Mouse (Mus musculus): ENCODE measurements around the gene Trabd2b. TPM values are rescaled to one million over a fixed set of nuclear protein-coding genes. Genes with fewer than 3 reads are reported as not detected.

Trabd2b gene
- polyA plus RNA-seq, 1 experiment = 4.8 TPM

- Histone ChIP-seq H3K27ac (ENCODE audit: insufficient read depth, low read length) (no peak overlapping the region), H3K27me3 (ENCODE audit: control insufficient read depth, insufficient read depth, low read length) (no peaks in the 10 kb centered on the region; the same call in 1 of the 2 replicates), H3K4me3 (replicated peaks; ENCODE audit: insufficient read depth, low read depth, low read length) (no peak overlapping the region), H3K4me1 (ENCODE audit: control insufficient read depth, insufficient read depth, low read length) (peaks cover 6% of the 10 kb centered on the region; the same call in 1 of the 2 replicates)
- no peak for DNase-seq
- WGBS = 6% methylated on average over 1 of the region's 1 CpGs
- no peak for TF ChIP-seq POLR2A (IDR thresholded peaks at IDR 0.05; ENCODE audit: borderline replicate concordance, insufficient read depth, low read length)
- TF ChIP-seq CTCF (IDR thresholded peaks at IDR 0.05; ENCODE audit: borderline replicate concordance, insufficient read depth, low read depth, low read length) = no peak
Observed at GRCm38 (mm10) chr4:114614086-114614485, 207.6 kb downstream of the Trabd2b start.

GRCm38 (mm10) chr4:114615765-114616164 is 209.2 kb downstream of the Trabd2b start:
- Histone ChIP-seq H3K4me1 (ENCODE audit: control insufficient read depth, insufficient read depth, low read length) (peaks cover 5% of the 10 kb centered on the region; the same call in 1 of the 2 replicates), H3K27me3 (ENCODE audit: control insufficient read depth, insufficient read depth, low read length) (no peaks in the 10 kb centered on the region; the same call in 1 of the 2 replicates), H3K4me3 (replicated peaks; ENCODE audit: insufficient read depth, low read depth, low read length) (no peak overlapping the region), H3K27ac (ENCODE audit: insufficient read depth, low read length) (no peak overlapping the region)
- no peak for DNase-seq
- TF ChIP-seq CTCF (IDR thresholded peaks at IDR 0.05; ENCODE audit: borderline replicate concordance, insufficient read depth, low read depth, low read length) = no peak
- no peak for TF ChIP-seq POLR2A (IDR thresholded peaks at IDR 0.05; ENCODE audit: borderline replicate concordance, insufficient read depth, low read length)
- WGBS = 47% methylated on average over 4 of the region's 4 CpGs

- H3K27ac ChIP-seq (ENCODE audit: insufficient read depth, low read length) = no peak overlapping the region
- no peak for DNase-seq
- WGBS = 36% methylated on average over 5 of the region's 5 CpGs
- TF ChIP-seq CTCF (IDR thresholded peaks at IDR 0.05; ENCODE audit: borderline replicate concordance, insufficient read depth, low read depth, low read length) (no peak), POLR2A (IDR thresholded peaks at IDR 0.05; ENCODE audit: borderline replicate concordance, insufficient read depth, low read length) (no peak)
- H3K4me1 ChIP-seq (ENCODE audit: control insufficient read depth, insufficient read depth, low read length) = no peaks in the 10 kb centered on the region
- no peak overlapping the region for H3K4me3 ChIP-seq (replicated peaks; ENCODE audit: insufficient read depth, low read depth, low read length)
- H3K27me3 ChIP-seq (ENCODE audit: control insufficient read depth, insufficient read depth, low read length) = no peaks in the 10 kb centered on the region; the same call in 1 of the 2 replicates
Observed at GRCm38 (mm10) chr4:114622929-114623328, 216.4 kb downstream of the Trabd2b start.

DNA sequence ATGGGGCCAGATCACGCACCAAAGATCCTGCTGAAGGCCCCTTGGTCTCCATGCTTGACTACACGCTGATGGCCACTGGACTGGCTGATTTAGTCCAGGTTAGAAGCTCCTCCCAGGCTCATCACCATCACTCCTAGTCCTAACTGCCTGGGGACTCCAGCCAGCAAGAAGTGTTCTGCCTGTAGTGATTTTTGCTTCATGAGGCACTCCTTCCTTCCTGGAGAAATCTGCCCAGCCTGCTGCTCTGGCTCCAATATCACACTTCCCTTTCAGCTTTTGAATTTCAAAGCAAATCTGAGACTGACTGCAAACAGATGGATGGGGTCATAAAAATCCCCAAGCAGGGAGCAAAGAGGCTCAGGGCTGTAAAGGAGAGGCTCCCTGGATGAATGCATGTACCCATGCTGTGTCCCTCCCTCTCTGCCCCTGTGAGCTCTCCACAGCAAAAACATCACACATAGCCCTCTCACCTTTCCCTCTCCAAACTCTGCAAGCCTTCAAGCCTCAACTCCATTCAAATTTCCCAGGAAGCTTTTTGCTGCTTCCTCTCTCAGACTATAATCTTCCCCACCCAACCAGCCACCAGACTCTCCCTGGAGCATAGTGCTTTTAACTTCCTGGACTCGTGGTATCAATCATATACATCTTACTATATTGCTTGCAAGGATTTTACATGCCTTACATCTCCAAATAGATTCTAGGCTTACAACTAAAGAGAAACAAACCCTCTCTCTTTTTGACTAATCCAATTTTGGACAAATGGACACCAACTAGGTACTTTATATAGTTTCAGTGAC is 217.8 kb downstream of the Trabd2b start:
- DNase-seq = no peak
- 49% methylated on average over 3 of the region's 3 CpGs for WGBS
- Histone ChIP-seq H3K27ac (ENCODE audit: insufficient read depth, low read length) (no peak overlapping the region), H3K4me1 (ENCODE audit: control insufficient read depth, insufficient read depth, low read length) (no peaks in the 10 kb centered on the region), H3K4me3 (replicated peaks; ENCODE audit: insufficient read depth, low read depth, low read length) (no peak overlapping the region), H3K27me3 (ENCODE audit: control insufficient read depth, insufficient read depth, low read length) (no peaks in the 10 kb centered on the region; the same call in 1 of the 2 replicates)
- no peak for TF ChIP-seq POLR2A (IDR thresholded peaks at IDR 0.05; ENCODE audit: borderline replicate concordance, insufficient read depth, low read length)
- TF ChIP-seq CTCF (IDR thresholded peaks at IDR 0.05; ENCODE audit: borderline replicate concordance, insufficient read depth, low read depth, low read length) = no peak

GRCm38 (mm10) chr4:114625357-114625756 is 218.8 kb downstream of the Trabd2b start:
- no peak for DNase-seq
- no peak overlapping the region for H3K27ac ChIP-seq (ENCODE audit: insufficient read depth, low read length)
- no peak overlapping the region for H3K4me3 ChIP-seq (replicated peaks; ENCODE audit: insufficient read depth, low read depth, low read length)
- TF ChIP-seq CTCF (IDR thresholded peaks at IDR 0.05; ENCODE audit: borderline replicate concordance, insufficient read depth, low read depth, low read length) (no peak), POLR2A (IDR thresholded peaks at IDR 0.05; ENCODE audit: borderline replicate concordance, insufficient read depth, low read length) (no peak)
- H3K27me3 ChIP-seq (ENCODE audit: control insufficient read depth, insufficient read depth, low read length) = no peaks in the 10 kb centered on the region; the same call in 1 of the 2 replicates
- H3K4me1 ChIP-seq (ENCODE audit: control insufficient read depth, insufficient read depth, low read length) = no peaks in the 10 kb centered on the region
- WGBS = 30% methylated on average over 4 of the region's 4 CpGs

GRCm38 (mm10) chr4:114625920-114626319 is 219.4 kb downstream of the Trabd2b start:
- H3K27ac ChIP-seq (ENCODE audit: insufficient read depth, low read length) = no peak overlapping the region
- WGBS = 76% methylated on average over 3 of the region's 3 CpGs
- no peaks in the 10 kb centered on the region; the same call in 1 of the 2 replicates for H3K27me3 ChIP-seq (ENCODE audit: control insufficient read depth, insufficient read depth, low read length)
- no peaks in the 10 kb centered on the region for H3K4me1 ChIP-seq (ENCODE audit: control insufficient read depth, insufficient read depth, low read length)
- no peak for DNase-seq
- no peak overlapping the region for H3K4me3 ChIP-seq (replicated peaks; ENCODE audit: insufficient read depth, low read depth, low read length)
- TF ChIP-seq CTCF (IDR thresholded peaks at IDR 0.05; ENCODE audit: borderline replicate concordance, insufficient read depth, low read depth, low read length) = no peak
- TF ChIP-seq POLR2A (IDR thresholded peaks at IDR 0.05; ENCODE audit: borderline replicate concordance, insufficient read depth, low read length) = no peak

DNA sequence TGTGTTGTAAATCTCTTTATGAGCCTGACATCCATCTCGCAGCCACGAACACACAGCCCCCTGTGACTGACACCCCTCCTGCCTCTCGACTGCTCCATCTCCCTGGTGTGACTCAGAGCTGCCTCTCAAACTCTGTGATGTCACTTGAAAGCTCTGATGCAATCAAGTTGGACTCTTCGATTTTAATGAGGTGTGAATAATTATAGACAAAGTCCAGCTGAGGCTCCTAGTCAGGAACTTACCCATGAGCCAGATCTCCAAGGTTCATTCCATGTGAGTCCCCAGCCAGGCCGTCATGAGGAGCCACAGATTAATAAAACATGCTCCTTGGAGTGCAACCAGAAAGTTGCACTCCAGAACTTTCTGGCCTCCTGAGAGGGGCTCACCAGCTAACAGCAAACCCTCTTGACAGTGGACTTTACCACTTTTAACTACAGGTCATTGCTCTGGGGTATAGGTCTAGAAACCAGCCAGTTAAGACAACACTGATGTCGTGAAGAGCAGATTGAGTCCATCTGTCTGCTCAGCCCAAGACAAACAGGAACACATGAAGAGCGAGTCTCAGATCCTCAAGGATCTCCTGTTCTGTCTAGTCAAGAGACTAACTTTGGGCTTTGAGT is 221.3 kb downstream of the Trabd2b start:
- 63% methylated on average over 7 of the region's 7 CpGs for WGBS
- Histone ChIP-seq H3K4me1 (ENCODE audit: control insufficient read depth, insufficient read depth, low read length) (no peaks in the 10 kb centered on the region), H3K4me3 (replicated peaks; ENCODE audit: insufficient read depth, low read depth, low read length) (no peak overlapping the region), H3K27ac (ENCODE audit: insufficient read depth, low read length) (no peak overlapping the region), H3K27me3 (ENCODE audit: control insufficient read depth, insufficient read depth, low read length) (no peaks in the 10 kb centered on the region; the same call in 1 of the 2 replicates)
- no peak for TF ChIP-seq CTCF (IDR thresholded peaks at IDR 0.05; ENCODE audit: borderline replicate concordance, insufficient read depth, low read depth, low read length)
- no peak for TF ChIP-seq POLR2A (IDR thresholded peaks at IDR 0.05; ENCODE audit: borderline replicate concordance, insufficient read depth, low read length)
- no peak for DNase-seq
